Mouse (Mus musculus): Measurements from ENCODE around the gene Gtf3c1.

DNA sequence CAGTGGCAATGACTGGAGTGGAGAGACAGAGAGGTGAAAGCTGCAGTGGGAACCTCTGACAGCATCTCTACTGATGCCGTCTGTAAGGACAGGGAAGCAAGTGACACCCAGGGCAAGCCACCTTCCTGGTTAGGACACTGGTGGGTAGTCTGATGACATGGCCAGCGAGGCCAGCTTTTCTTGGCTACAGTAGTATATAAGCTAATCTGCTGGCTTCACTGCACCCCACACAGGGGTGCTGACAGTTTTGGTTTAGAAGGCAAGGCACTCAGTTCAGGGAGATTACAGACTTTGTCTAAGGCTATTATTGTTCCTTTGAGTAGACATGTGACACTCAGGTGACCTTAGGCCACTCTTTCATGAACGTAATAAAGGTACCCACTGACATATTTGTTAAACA is 43.9 kb downstream of the Gtf3c1 start:
- TF ChIP-seq CTCF (IDR thresholded peaks at IDR 0.05; ENCODE audit: low read depth, low read length) (no peak), TAL1 (conservative IDR thresholded peaks at IDR 0.05; ENCODE audit: low read depth, low read length) (no peak)

Measured in G1E (cell line).